Mouse (Mus musculus) liver, embryonic 13.5 days (tissue): ENCODE results near the gene Akr7a5. TPM values are rescaled to one million over a fixed set of nuclear protein-coding genes. Genes with fewer than 3 reads are reported as not detected.
A peak's percentile ranks its signal among the peaks of the same experiment; 100 is the strongest.

Source experiments
- ATAC-seq: fragments of 200-750 bp; cut with Nextera tagmentation; 2 replicates; pipeline ENCODE4 v1.8.0; 2017; ENCODE audit warnings: low read depth, mild to moderate bottlenecking, moderate number of reproducible peaks, moderate library complexity
- DNase-seq: peaks from one replicate; pipeline ENCODE4 v3.0.0; 2022
- H3K27ac ChIP-seq: fragments of 300-500 bp; sonication (generic); 2 replicates; pipeline ENCODE4 v1.5.1; 2015; ENCODE audit warnings: moderate library complexity, mild to moderate bottlenecking, inconsistent platforms
- H3K27me3 ChIP-seq: fragments of 300-500 bp; sonication (generic); 2 replicates; pipeline ENCODE4 v1.6.1; 2015; ENCODE audit warnings: mild to moderate bottlenecking, inconsistent platforms
- H3K36me3 ChIP-seq: fragments of 300-500 bp; sonication (generic); 2 replicates; pipeline ENCODE4 v1.6.1; 2015; ENCODE audit warnings: mild to moderate bottlenecking, inconsistent platforms
- H3K4me1 ChIP-seq: fragments of 300-500 bp; sonication (generic); replicated peaks from 2 replicates; pipeline ENCODE4 v1.6.1; 2015; ENCODE audit warnings: inconsistent platforms
- H3K4me2 ChIP-seq: fragments of 300-500 bp; sonication (generic); 2 replicates; pipeline ENCODE4 v1.6.1; 2015; ENCODE audit warnings: inconsistent platforms, mild to moderate bottlenecking, moderate library complexity
- H3K4me3 ChIP-seq: fragments of 300-500 bp; sonication (generic); replicated peaks from 2 replicates; pipeline ENCODE4 v1.5.1; 2015; ENCODE audit warnings: mild to moderate bottlenecking, inconsistent platforms
- H3K9ac ChIP-seq: fragments of 300-500 bp; sonication (generic); 2 replicates; pipeline ENCODE4 v1.6.1; 2015; ENCODE audit warnings: mild to moderate bottlenecking, inconsistent platforms
- H3K9me3 ChIP-seq: fragments of 300-500 bp; sonication (generic); replicated peaks from 2 replicates; pipeline ENCODE4 v1.6.1; 2016; ENCODE audit warnings: inconsistent platforms
- WGBS: fragments of 180-500 bp; shearing (Covaris S2); methylation state at CpG from one replicate; pipeline ENCODE4 v1.1.7; 2015; ENCODE audit not compliant: insufficient replicate concordance; 5-methylcytosine and 5-hydroxymethylcytosine counted together
- polyA plus RNA-seq: library from polyadenylated mRNA; unstranded; fragments of >200 nt; fragmentation: Nextera tagmentation; extraction: Ambion mirVana; gene quantifications from 2 replicates; pipeline ENCODE4 v1.2.1, GENCODE M21; 2015

Akr7a5 gene
- polyA plus RNA-seq = 39.8 and 40.0 TPM in 2 replicates

DNA sequence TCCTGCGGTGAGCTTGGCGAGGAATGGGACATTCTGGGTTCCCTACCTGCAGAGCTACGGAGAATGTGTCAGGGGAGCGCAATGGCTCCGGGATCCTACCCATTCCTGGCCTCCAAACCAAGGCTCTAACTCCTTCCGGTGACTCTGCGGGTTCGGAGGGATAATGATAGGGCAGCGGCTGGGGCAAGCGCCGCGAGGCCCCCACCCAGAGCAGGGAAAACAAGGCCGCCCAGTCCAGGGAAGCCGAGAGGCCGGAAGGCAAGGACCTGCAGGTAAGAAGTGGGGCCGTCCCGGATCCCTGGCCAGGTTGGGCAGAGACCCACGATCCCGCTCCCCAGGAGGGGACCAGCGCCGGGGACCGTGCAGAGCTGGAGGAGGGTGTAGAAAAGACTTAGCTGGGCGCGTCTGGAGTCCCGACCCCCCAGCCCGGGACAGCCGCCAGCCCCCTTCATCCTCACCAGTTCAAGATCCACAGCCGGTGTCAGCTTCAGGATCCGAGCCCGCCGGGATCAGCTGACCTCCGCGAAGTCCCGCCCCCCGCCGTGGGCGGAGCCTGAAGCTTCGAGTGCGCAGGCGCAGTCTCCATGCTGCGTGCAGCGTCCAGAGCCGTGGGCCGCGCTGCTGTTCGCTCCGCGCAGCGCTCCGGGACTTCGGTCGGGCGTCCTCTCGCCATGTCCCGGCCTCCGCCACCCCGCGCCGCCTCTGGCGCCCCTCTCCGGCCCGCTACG is at the start of gene Akr7a5, which contains the start of gene Pqlc2:
Gene Akr7a5, plus strand, starts transcription at position 574 of the 728 bp plus-strand sequence.
Gene Pqlc2, minus strand, starts transcription at position 538 of the 728 bp plus-strand sequence.
- peak within 1 kb of the TSS; percentile 90 for H3K9ac ChIP-seq
- 0 out of 2 replicates have a peak, but pooled peaks cover 4% of the 10 kb centered on the region for H3K27me3 ChIP-seq
- peak; percentile 98 for DNase-seq
- H3K36me3 ChIP-seq = peaks cover 9% of the 10 kb centered on the region
- peak within 1 kb of the TSS; percentile 88 for H3K4me3 ChIP-seq
- H3K4me2 ChIP-seq = peak within 1 kb of the TSS; percentile 100
- H3K9me3 ChIP-seq = no peaks in the 10 kb centered on the region
- peak; percentile 86 for ATAC-seq
- peak within 1 kb of the TSS; percentile 69 for H3K27ac ChIP-seq
- H3K4me1 ChIP-seq = peaks cover 41% of the 10 kb centered on the region
- WGBS = under 1% methylated on average over 63 of the region's 63 CpGs

GRCm38 (mm10) chr4:139262981-139263380 is 47.6 kb upstream of the Akr7a5 start:
- ATAC-seq = no peak
- H3K27ac ChIP-seq = no peak overlapping the region
- H3K36me3 ChIP-seq = peaks cover 82% of the 10 kb centered on the region

GRCm38 (mm10) chr4:139265783-139266499 is 44.6 kb upstream of the Akr7a5 start:
- Histone ChIP-seq H3K9me3 (no peaks in the 10 kb centered on the region), H3K36me3 (peaks cover 72% of the 10 kb centered on the region), H3K4me3 (no peak overlapping the region), H3K27ac (no peak overlapping the region), H3K4me2 (no peak overlapping the region), H3K4me1 (no peaks in the 10 kb centered on the region), H3K27me3 (no peaks in the 10 kb centered on the region), H3K9ac (no peak overlapping the region)
- ATAC-seq = no peak
- WGBS = 84% methylated on average over 13 of the region's 13 CpGs
- no peak for DNase-seq

More at GRCm38 (mm10) chr4:139262981-139263380, 47.6 kb upstream of the Akr7a5 start:
- 80% methylated on average over 6 of the region's 6 CpGs for WGBS
- Histone ChIP-seq H3K4me3 (no peak overlapping the region), H3K4me2 (no peak overlapping the region), H3K9ac (no peak overlapping the region), H3K27me3 (no peaks in the 10 kb centered on the region), H3K9me3 (no peaks in the 10 kb centered on the region), H3K4me1 (0 out of 2 replicates have a peak, but pooled peaks cover 3% of the 10 kb centered on the region)
- DNase-seq = no peak

- Histone ChIP-seq H3K9ac (no peak overlapping the region), H3K4me3 (no peak overlapping the region), H3K9me3 (no peaks in the 10 kb centered on the region), H3K36me3 (peaks cover 70% of the 10 kb centered on the region), H3K27ac (no peak overlapping the region), H3K4me1 (no peaks in the 10 kb centered on the region), H3K4me2 (no peak overlapping the region), H3K27me3 (no peaks in the 10 kb centered on the region)
- WGBS = 85% methylated on average over 7 of the region's 7 CpGs
- no peak for ATAC-seq
- DNase-seq = no peak
These were observed 44.1 kb upstream of the Akr7a5 start for GRCm38 (mm10) chr4:139266500-139266865.

- WGBS = 88% methylated on average over 3 of the region's 3 CpGs
- no peaks in the 10 kb centered on the region for H3K9me3 ChIP-seq
- no peak overlapping the region for H3K9ac ChIP-seq
- H3K4me2 ChIP-seq = no peak overlapping the region
- no peaks in the 10 kb centered on the region for H3K27me3 ChIP-seq
- no peak for DNase-seq
- no peak overlapping the region for H3K27ac ChIP-seq
- peaks cover 62% of the 10 kb centered on the region for H3K36me3 ChIP-seq
- no peak for ATAC-seq
- H3K4me1 ChIP-seq = no peaks in the 10 kb centered on the region
- no peak overlapping the region for H3K4me3 ChIP-seq
These were observed 43.2 kb upstream of the Akr7a5 start for GRCm38 (mm10) chr4:139267335-139267734.

- no peaks in the 10 kb centered on the region for H3K27me3 ChIP-seq
- H3K36me3 ChIP-seq = peaks cover 53% of the 10 kb centered on the region
- H3K4me3 ChIP-seq = no peak overlapping the region
- no peak overlapping the region for H3K4me2 ChIP-seq
- no peaks in the 10 kb centered on the region for H3K9me3 ChIP-seq
- 68% methylated on average over 1 of the region's 1 CpGs for WGBS
- no peak overlapping the region for H3K9ac ChIP-seq
- H3K27ac ChIP-seq = no peak overlapping the region
- no peak for DNase-seq
- H3K4me1 ChIP-seq = no peaks in the 10 kb centered on the region
- ATAC-seq = no peak
These were observed 42.3 kb upstream of the Akr7a5 start for GRCm38 (mm10) chr4:139268242-139268641.

DNA sequence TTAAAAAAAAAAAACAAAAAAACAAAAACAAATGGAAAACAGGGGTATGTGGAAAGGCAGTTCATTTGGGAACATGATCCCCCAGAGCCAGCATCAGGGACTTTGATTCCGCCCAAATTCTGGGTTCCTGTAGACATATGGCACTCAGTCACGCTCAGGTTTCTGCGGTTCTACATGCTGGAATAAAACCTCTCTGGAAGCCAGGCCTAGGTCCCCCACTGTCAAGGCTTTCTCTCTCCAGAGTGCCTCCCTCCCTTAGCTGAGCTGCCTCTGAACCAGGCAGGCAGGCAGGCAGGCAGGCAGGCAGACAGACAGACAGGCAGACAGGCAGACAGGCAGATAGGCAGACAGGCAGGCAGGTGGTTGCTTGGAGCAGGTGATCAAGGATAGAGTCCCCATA is 40.4 kb upstream of the Akr7a5 start:
- DNase-seq = no peak
- ATAC-seq = no peak
- H3K4me1 ChIP-seq = no peaks in the 10 kb centered on the region
- no peak overlapping the region for H3K4me2 ChIP-seq
- no peaks in the 10 kb centered on the region for H3K27me3 ChIP-seq
- no peaks in the 10 kb centered on the region for H3K9me3 ChIP-seq
- no peak overlapping the region for H3K27ac ChIP-seq
- H3K36me3 ChIP-seq = peaks cover 53% of the 10 kb centered on the region
- no peak overlapping the region for H3K4me3 ChIP-seq
- 85% methylated on average over 3 of the region's 3 CpGs for WGBS
- no peak overlapping the region for H3K9ac ChIP-seq

DNA sequence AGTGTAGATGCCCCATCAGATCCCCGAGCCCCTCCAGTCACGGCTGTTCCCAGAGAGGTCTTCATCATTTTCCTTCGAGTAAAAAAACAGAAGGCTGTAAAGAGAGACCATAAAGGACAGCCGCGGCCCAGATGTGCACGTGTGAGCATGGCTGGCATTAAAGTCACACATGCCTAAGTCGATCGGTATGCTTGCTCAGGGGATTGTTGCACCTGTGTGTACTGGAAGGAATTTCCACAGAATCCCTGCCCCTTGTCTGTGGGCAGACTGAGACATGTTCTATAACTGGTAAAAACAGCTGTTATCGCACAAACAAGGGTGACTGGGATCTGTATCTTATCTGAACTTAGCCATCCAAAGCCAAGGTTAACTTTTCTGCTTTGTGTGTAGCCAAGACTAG is 39.0 kb upstream of the Akr7a5 start:
- H3K4me3 ChIP-seq = no peak overlapping the region
- peaks cover 43% of the 10 kb centered on the region for H3K36me3 ChIP-seq
- ATAC-seq (no peak), DNase-seq (no peak)
- H3K27me3 ChIP-seq = no peaks in the 10 kb centered on the region
- H3K4me2 ChIP-seq = no peak overlapping the region
- no peaks in the 10 kb centered on the region for H3K9me3 ChIP-seq
- WGBS = 83% methylated on average over 9 of the region's 9 CpGs
- no peaks in the 10 kb centered on the region for H3K4me1 ChIP-seq
- H3K9ac ChIP-seq = no peak overlapping the region
- H3K27ac ChIP-seq = no peak overlapping the region

DNA sequence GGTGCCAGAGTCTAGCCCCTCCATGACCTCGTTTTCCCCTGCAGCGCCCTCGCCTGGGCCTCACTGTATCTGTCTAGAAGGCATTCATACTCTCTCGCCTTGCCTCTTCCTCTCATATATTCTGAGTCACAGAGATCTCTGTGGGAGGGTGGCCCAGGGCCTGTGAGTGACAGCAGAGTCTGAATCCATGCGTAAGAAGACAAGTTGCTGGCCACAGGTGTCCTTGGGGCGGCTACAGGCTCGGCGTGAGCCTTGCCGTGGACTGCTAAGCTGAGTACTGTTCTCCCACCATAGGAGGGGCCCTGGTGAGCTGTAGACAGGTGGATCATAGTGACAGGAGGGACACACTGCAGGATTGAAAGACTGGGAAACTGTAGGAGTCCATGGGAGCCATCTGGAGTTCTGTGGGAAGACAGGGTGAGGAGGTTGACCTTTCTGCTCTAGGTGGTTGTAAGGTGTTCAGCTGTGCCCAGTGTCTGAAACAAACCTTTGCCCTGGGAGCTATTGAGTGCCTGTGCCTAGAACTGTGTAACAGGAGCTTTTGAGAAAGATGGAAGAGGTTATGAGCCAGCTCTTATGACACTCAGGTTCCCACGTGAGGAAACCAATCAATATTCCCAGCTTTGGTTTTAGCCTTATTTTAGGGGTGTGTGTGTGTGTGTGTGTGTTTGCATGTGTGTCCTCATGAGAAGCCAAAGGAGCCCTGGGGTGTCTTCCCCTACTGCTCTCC is 37.4 kb upstream of the Akr7a5 start:
- ATAC-seq = no peak
- no peaks in the 10 kb centered on the region for H3K4me1 ChIP-seq
- no peak overlapping the region for H3K27ac ChIP-seq
- H3K36me3 ChIP-seq = peaks cover 44% of the 10 kb centered on the region
- 87% methylated on average over 10 of the region's 10 CpGs for WGBS
- no peaks in the 10 kb centered on the region for H3K9me3 ChIP-seq
- no peak for DNase-seq
- H3K27me3 ChIP-seq = no peaks in the 10 kb centered on the region
- no peak overlapping the region for H3K9ac ChIP-seq
- no peak overlapping the region for H3K4me3 ChIP-seq
- no peak overlapping the region for H3K4me2 ChIP-seq

DNA sequence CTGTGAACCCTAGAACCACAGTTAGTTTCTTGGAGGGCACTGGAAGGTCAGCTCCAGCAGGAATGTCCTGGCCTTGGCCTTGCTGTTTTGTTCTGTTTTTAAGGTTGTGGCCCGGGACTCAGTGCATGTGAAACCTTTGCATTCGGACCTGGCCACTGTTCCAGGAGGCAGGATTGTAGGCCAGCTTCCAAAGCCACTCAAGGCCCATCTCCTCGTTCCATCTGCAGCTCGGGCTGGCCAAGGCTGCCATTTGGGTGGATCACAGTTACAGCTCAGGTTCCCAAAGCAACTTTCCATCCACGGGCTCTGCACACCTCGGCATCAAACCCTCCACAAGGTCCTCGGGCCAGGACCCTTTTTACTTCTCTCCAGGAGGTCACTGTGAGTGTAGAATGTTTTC is 36.0 kb upstream of the Akr7a5 start:
- ATAC-seq (no peak), DNase-seq (no peak)
- 77% methylated on average over 7 of the region's 7 CpGs for WGBS
- H3K9me3 ChIP-seq = no peaks in the 10 kb centered on the region
- H3K4me2 ChIP-seq = no peak overlapping the region
- H3K9ac ChIP-seq = no peak overlapping the region
- H3K4me3 ChIP-seq = no peak overlapping the region
- H3K36me3 ChIP-seq = peaks cover 33% of the 10 kb centered on the region
- H3K27me3 ChIP-seq = no peaks in the 10 kb centered on the region
- H3K27ac ChIP-seq = no peak overlapping the region
- no peaks in the 10 kb centered on the region for H3K4me1 ChIP-seq

GRCm38 (mm10) chr4:139276411-139276810 is 34.1 kb upstream of the Akr7a5 start:
- Histone ChIP-seq H3K4me1 (no peaks in the 10 kb centered on the region), H3K27ac (no peak overlapping the region), H3K4me2 (no peak overlapping the region), H3K36me3 (peaks cover 49% of the 10 kb centered on the region), H3K4me3 (no peak overlapping the region), H3K9ac (no peak overlapping the region), H3K27me3 (no peaks in the 10 kb centered on the region), H3K9me3 (no peaks in the 10 kb centered on the region)
- 78% methylated on average over 7 of the region's 7 CpGs for WGBS
- no peak for ATAC-seq
- no peak for DNase-seq
